Mouse (Mus musculus): Measurements from ENCODE around the gene Sorcs2.

- TF ChIP-seq CTCF (IDR thresholded peaks at IDR 0.05; ENCODE audit: low read depth, low read length), result no peak
- TF ChIP-seq POLR2A (IDR thresholded peaks at IDR 0.05; ENCODE audit: extremely low read depth, insufficient read depth, low read length), result no peak
Measured at GRCm38 (mm10) chr5:36192677-36193076, 205.3 kb downstream of the Sorcs2 start.

All from liver, adult 2 months (tissue).